Mouse (Mus musculus) neural tube, embryonic 11.5 days (tissue): Measurements from ENCODE around the gene Usp2. TPM values are rescaled to one million over a fixed set of nuclear protein-coding genes. Genes with fewer than 3 reads are reported as not detected.
A peak's percentile ranks its signal among the peaks of the same experiment; 100 is the strongest.

Experiments
- ATAC-seq: fragments of 200-750 bp; cut with Nextera tagmentation; 2 replicates; pipeline ENCODE4 v1.8.0; 2017; ENCODE audit warnings: moderate number of reproducible peaks, mild to moderate bottlenecking, moderate TSS enrichment, moderate library complexity; ENCODE audit not compliant: insufficient read depth, low FRiP score, low TSS enrichment
- DNase-seq: peaks from one replicate; pipeline ENCODE4 v3.0.0-alpha.2; 2015; ENCODE audit warnings: low spot score
- H3K27ac ChIP-seq: fragments of 300-500 bp; sonication (generic); 2 replicates; pipeline ENCODE4 v1.5.1; 2014; ENCODE audit warnings: low read depth, mild to moderate bottlenecking, low read length
- H3K27me3 ChIP-seq: fragments of 300-500 bp; sonication (generic); 2 replicates; pipeline ENCODE4 v1.6.1; 2014; ENCODE audit warnings: mild to moderate bottlenecking, low read length, mixed read lengths; ENCODE audit not compliant: control insufficient read depth, insufficient read depth
- H3K36me3 ChIP-seq: fragments of 300-500 bp; sonication (generic); 2 replicates; pipeline ENCODE4 v1.6.1; 2014; ENCODE audit warnings: mild to moderate bottlenecking, low read length, moderate library complexity, mixed read lengths; ENCODE audit not compliant: control insufficient read depth, insufficient read depth
- H3K4me1 ChIP-seq: fragments of 300-500 bp; sonication (generic); 2 replicates; pipeline ENCODE4 v1.6.1; 2014; ENCODE audit warnings: low read length, mixed read lengths; ENCODE audit not compliant: control insufficient read depth, insufficient read depth
- H3K4me2 ChIP-seq: fragments of 300-500 bp; sonication (generic); 2 replicates; pipeline ENCODE4 v1.6.1; 2014; ENCODE audit warnings: low read depth, mild to moderate bottlenecking, moderate library complexity
- H3K4me3 ChIP-seq: fragments of 300-500 bp; sonication (generic); 2 replicates; pipeline ENCODE4 v1.5.1; 2014; ENCODE audit warnings: low read depth, low read length
- H3K9ac ChIP-seq: fragments of 300-500 bp; sonication (generic); 2 replicates; pipeline ENCODE4 v1.6.1; 2014; ENCODE audit warnings: mild to moderate bottlenecking, low read length
- H3K9me3 ChIP-seq: fragments of 300-500 bp; sonication (generic); 2 replicates; pipeline ENCODE4 v1.6.1; 2016; ENCODE audit warnings: low read length; ENCODE audit not compliant: control insufficient read depth
- WGBS: fragments of 180-500 bp; shearing (Covaris S2); extraction: QIAGEN DNeasy Blood & Tissue Kit; methylation state at CpG from one replicate; pipeline ENCODE4 v1.1.7; 2014; 5-methylcytosine and 5-hydroxymethylcytosine counted together
- polyA plus RNA-seq: library from polyadenylated mRNA; unstranded; fragments of >200 nt; fragmentation: Nextera tagmentation; extraction: Ambion mirVana; gene quantifications from 2 replicates; pipeline ENCODE4 v1.2.1, GENCODE M21; 2014

Gene Usp2
- polyA plus RNA-seq, 1 experiment from 2014 or later, result 10.5 TPM

DNA sequence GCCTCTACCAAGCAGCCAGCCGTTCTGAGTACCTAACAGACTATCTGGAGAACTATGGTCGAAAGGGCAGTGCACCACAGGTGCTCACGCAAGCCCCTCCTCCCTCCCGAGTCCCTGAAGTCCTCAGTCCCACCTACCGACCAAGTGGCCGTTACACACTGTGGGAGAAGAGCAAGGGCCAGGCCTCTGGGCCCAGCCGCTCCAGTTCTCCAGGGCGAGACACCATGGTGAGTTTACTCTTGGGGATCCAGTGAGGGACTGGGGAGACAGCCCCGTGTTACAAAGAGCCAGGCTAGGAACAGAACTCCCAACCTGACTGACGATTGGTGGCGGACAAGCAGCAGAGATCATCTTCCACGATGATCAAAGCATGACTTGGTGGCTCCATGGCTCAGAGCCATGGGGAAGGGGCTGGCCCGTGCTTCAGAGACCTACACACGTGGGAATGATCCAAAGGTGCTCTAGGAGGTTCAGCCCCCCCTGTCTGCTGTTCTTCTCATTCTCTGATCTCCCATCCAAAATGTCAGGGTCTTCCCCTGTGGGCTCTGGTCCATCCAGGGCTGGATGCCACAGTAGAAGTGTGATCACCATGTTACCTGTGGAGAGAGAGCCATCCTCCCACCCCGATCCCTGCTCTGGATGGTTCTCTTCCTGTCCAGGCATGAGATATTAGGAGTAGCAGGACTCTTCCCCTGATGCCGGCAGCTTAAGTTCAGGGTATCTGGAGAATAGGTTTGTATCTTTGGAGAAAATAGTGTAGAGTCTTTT, 9.4 kb downstream of the Usp2 start:
- WGBS, result 67% methylated on average over 16 of the region's 16 CpGs

DNA sequence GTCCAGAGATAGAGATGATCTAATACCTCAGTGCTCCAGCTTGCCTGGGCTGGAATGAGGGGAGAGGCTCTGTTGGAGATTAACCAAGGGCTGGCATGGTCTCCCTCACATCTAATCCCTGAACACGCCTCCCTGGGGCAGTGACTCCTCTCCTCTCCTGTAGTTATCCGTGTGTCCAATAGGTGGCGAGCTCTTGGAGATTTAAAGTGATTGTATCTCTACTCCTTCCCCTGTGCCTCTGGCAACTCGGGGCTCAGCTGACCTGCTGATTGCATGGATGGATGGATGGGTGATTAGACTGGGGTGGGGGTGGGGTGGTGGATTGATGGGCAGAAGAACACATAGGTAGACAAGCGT, 9.9 kb downstream of the Usp2 start:
- no peak for ATAC-seq
- no peak overlapping the region for H3K4me2 ChIP-seq
- 16% methylated on average over 5 of the region's 5 CpGs for WGBS
- no peaks in the 10 kb centered on the region for H3K36me3 ChIP-seq
- peaks cover 13% of the 10 kb centered on the region for H3K4me1 ChIP-seq
- no peaks in the 10 kb centered on the region for H3K9me3 ChIP-seq
- H3K9ac ChIP-seq, result no peak overlapping the region
- DNase-seq, result peak; percentile 74
- H3K27ac ChIP-seq, result no peak overlapping the region
- H3K4me3 ChIP-seq, result no peak overlapping the region
- H3K27me3 ChIP-seq, result no peaks in the 10 kb centered on the region

More for the DNA sequence above, 9.4 kb downstream of the Usp2 start:
- DNase-seq (no peak), ATAC-seq (no peak)
- no peak overlapping the region for H3K4me3 ChIP-seq
- no peak overlapping the region for H3K4me2 ChIP-seq
- H3K9me3 ChIP-seq, result no peaks in the 10 kb centered on the region
- no peak overlapping the region for H3K9ac ChIP-seq
- no peaks in the 10 kb centered on the region for H3K36me3 ChIP-seq
- H3K4me1 ChIP-seq, result peaks cover 17% of the 10 kb centered on the region
- H3K27ac ChIP-seq, result no peak overlapping the region
- H3K27me3 ChIP-seq, result no peaks in the 10 kb centered on the region

DNA sequence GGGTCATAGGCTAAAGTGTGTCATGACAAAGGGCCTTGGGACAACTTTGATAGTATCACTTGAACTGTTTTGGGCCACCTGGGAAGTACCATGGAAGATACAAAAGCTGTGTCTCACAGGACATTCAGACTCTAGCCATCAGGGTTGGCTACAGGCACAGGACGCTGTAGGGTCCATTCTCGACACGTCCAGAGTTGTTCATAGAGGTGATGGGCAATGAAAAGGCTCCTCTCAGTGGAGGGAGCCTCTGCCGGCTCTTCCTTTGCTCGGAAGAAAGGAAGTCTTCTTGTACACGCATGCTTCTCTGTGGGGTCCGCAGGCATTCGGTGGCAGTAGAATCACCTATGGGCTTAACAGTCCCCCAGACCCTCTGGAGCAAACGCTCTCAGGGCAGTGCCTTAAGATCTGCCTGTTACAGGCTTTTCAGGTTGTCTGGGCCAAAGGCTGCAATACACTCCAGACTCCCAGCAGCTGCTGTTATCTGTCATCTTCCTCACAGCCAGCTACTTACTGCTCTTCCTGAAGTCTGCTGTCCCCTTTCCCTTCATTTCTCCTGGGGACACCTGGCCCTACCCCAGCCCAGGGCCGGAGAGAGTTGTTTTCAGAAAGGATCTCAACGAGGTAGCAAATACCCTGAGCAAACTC, 10.6 kb downstream of the Usp2 start:
- Histone ChIP-seq H3K4me1 (peaks cover 7% of the 10 kb centered on the region), H3K9me3 (no peaks in the 10 kb centered on the region), H3K27ac (no peak overlapping the region), H3K27me3 (no peaks in the 10 kb centered on the region), H3K9ac (no peak overlapping the region), H3K36me3 (no peaks in the 10 kb centered on the region), H3K4me3 (no peak overlapping the region), H3K4me2 (no peak overlapping the region)
- 82% methylated on average over 11 of the region's 11 CpGs for WGBS
- no peak for ATAC-seq
- DNase-seq, result no peak

- WGBS, result 83% methylated on average over 10 of the region's 10 CpGs
These were observed 11.4 kb downstream of the Usp2 start for GRCm38 (mm10) chr9:44078136-44078797.

DNA sequence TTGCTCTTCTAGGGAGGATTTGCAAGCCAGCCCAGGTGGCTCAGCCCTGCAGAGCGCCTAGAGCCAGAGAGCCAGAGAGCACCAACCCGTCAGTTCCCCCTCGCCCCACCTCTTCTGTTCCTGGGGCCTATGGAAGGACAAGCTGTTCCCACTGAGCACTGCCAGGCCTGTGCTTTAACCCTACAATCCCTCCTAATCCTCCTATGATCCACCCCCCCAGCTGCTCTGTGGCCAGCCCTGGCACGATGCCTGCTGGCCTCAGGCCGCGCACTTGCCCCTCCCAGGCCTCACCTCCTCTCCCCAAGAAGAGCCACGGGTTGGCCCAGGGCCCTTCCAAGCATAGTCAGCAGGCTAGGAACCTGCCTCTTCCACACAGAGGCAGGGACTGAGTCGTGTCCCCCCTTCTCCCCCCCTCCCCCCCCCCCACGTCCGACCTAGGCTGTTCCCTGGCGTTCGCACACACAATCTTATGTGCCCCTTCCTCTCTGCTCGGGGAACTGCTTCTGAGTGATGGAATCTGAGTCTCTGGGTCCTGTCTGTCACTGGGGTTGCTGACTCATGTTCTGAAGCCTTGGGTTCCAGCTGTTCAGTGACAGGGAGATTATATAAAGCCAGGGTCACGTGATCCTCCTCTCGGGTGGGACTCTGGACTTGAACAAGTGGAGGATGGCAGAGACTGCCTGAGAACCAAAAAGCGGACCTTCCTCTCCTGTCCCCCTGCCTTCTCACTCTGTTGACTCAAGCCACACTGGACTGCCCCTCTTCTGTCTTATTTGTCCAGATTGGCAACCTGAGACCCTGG, 12.3 kb downstream of the Usp2 start:
- Histone ChIP-seq H3K4me2 (no peak overlapping the region), H3K36me3 (no peaks in the 10 kb centered on the region), H3K9ac (no peak overlapping the region), H3K27me3 (peaks cover 6% of the 10 kb centered on the region), H3K27ac (no peak overlapping the region), H3K9me3 (no peaks in the 10 kb centered on the region), H3K4me3 (no peak overlapping the region), H3K4me1 (peaks cover 6% of the 10 kb centered on the region; the same call in 1 of the 2 replicates)
- DNase-seq, result no peak
- WGBS, result 54% methylated on average over 14 of the region's 16 CpGs
- no peak for ATAC-seq

More at GRCm38 (mm10) chr9:44078136-44078797, 11.4 kb downstream of the Usp2 start:
- H3K4me1 ChIP-seq, result peaks cover 3% of the 10 kb centered on the region; the same call in 1 of the 2 replicates
- H3K4me3 ChIP-seq, result no peak overlapping the region
- H3K9ac ChIP-seq, result no peak overlapping the region
- H3K9me3 ChIP-seq, result no peaks in the 10 kb centered on the region
- no peaks in the 10 kb centered on the region for H3K27me3 ChIP-seq
- DNase-seq (no peak), ATAC-seq (no peak)
- no peaks in the 10 kb centered on the region for H3K36me3 ChIP-seq
- H3K4me2 ChIP-seq, result no peak overlapping the region
- H3K27ac ChIP-seq, result no peak overlapping the region

- H3K4me3 ChIP-seq, result no peak overlapping the region
- WGBS, result 71% methylated on average over 10 of the region's 10 CpGs
- H3K9me3 ChIP-seq, result no peaks in the 10 kb centered on the region
- H3K4me1 ChIP-seq, result peaks cover 12% of the 10 kb centered on the region
- no peak for ATAC-seq
- H3K27me3 ChIP-seq, result peaks cover 6% of the 10 kb centered on the region
- no peak overlapping the region for H3K4me2 ChIP-seq
- H3K27ac ChIP-seq, result no peak overlapping the region
- no peak for DNase-seq
- H3K36me3 ChIP-seq, result no peaks in the 10 kb centered on the region
- H3K9ac ChIP-seq, result no peak overlapping the region
These were observed 13.4 kb downstream of the Usp2 start for GRCm38 (mm10) chr9:44079997-44080780.

DNA sequence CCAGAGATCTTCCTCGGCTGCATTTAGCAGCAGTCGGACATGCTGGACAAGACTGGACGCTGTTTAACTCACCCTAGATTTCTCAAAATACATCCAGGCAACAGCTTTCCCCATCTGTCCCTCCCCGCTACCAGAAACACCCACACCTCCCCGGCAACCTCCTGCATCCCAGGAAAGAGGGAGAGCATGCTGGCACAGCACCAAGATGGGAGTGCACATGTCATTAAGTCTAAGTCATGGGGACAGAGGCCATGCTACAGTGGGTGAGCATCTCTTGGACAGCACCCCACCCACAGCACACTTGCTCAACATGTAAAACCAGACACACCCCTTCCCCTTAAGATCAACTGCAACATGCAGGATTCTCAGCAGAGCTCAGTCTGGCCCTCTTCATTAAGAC, 14.1 kb downstream of the Usp2 start:
- 85% methylated on average over 5 of the region's 5 CpGs for WGBS
- Histone ChIP-seq H3K9me3 (no peaks in the 10 kb centered on the region), H3K27ac (no peak overlapping the region), H3K4me3 (no peak overlapping the region), H3K4me1 (peaks cover 14% of the 10 kb centered on the region), H3K4me2 (no peak overlapping the region), H3K9ac (no peak overlapping the region), H3K27me3 (peaks cover 8% of the 10 kb centered on the region), H3K36me3 (no peaks in the 10 kb centered on the region)
- ATAC-seq, result no peak
- DNase-seq, result no peak

- H3K27me3 ChIP-seq, result peaks cover 10% of the 10 kb centered on the region
These were observed 14.8 kb downstream of the Usp2 start for GRCm38 (mm10) chr9:44081581-44081980.

More at GRCm38 (mm10) chr9:44081581-44081980, 14.8 kb downstream of the Usp2 start:
- peaks cover 14% of the 10 kb centered on the region for H3K4me1 ChIP-seq
- H3K9ac ChIP-seq, result no peak overlapping the region
- no peak overlapping the region for H3K4me3 ChIP-seq
- WGBS, result 71% methylated on average over 5 of the region's 5 CpGs
- no peak for ATAC-seq
- no peak overlapping the region for H3K4me2 ChIP-seq
- no peak overlapping the region for H3K27ac ChIP-seq
- H3K36me3 ChIP-seq, result no peaks in the 10 kb centered on the region
- no peaks in the 10 kb centered on the region for H3K9me3 ChIP-seq
- no peak for DNase-seq
